Mouse (Mus musculus) cortical plate, adult 2 months (tissue): ENCODE data around the gene Lclat1. TPM values are rescaled to one million over a fixed set of nuclear protein-coding genes. Genes with fewer than 3 reads are reported as not detected.
"Not testable (repeated sequence)": the region's sequence is repeated elsewhere in the genome, so short reads cannot be mapped to it uniquely, and the experiment has no call there.

ENCODE experiments used
- H3K27ac ChIP-seq: fragments of 200-500 bp; 2 replicates; pipeline ENCODE4 v1.5.1; 2012; ENCODE audit warnings: low read length, control low read depth, inconsistent platforms; ENCODE audit not compliant: insufficient read depth
- H3K4me1 ChIP-seq: fragments of 200-500 bp; 2 replicates; pipeline ENCODE4 v1.6.1; 2011; ENCODE audit warnings: low read length; ENCODE audit not compliant: control insufficient read depth, insufficient read depth
- H3K4me3 ChIP-seq: fragments of 200-500 bp; 2 replicates; pipeline ENCODE4 v1.5.1; 2011; ENCODE audit warnings: mild to moderate bottlenecking, low read length, control low read depth; ENCODE audit not compliant: insufficient read depth
- CTCF ChIP-seq: fragments of 200-500 bp; IDR thresholded peaks from 2 replicates; pipeline ENCODE4 v1.5.1; 2011; ENCODE audit warnings: mild to moderate bottlenecking, control low read depth, low read length; ENCODE audit not compliant: insufficient read depth; ENCODE audit errors: extremely low read depth
- POLR2A ChIP-seq: fragments of 200-500 bp; IDR thresholded peaks from 2 replicates; pipeline ENCODE4 v1.6.1; 2011; ENCODE audit warnings: mild to moderate bottlenecking, low read length, control low read depth; ENCODE audit not compliant: insufficient read depth; ENCODE audit errors: extremely low read depth
- polyA plus RNA-seq: library from polyadenylated mRNA; depleted of rRNA; stranded (reverse); fragments of >200 nt; gene quantifications from 2 replicates; pipeline ENCODE4 v1.2.3, GENCODE M21; 2012

The Lclat1 gene
- polyA plus RNA-seq, 1 experiment: 21.1 TPM

- no peak overlapping the region for H3K4me3 ChIP-seq
- H3K27ac ChIP-seq: no peak overlapping the region
- H3K4me1 ChIP-seq: peaks cover 2% of the 10 kb centered on the region; the same call in 1 of the 2 replicates
- no peak for TF ChIP-seq CTCF
- no peak for TF ChIP-seq POLR2A
These were observed 19.1 kb downstream of the Lclat1 start for GRCm38 (mm10) chr17:73126903-73127302.

- TF ChIP-seq CTCF (no peak), POLR2A (no peak)
- H3K4me3 ChIP-seq: no peak overlapping the region
- H3K4me1 ChIP-seq: no peaks in the 10 kb centered on the region
- H3K27ac ChIP-seq: no peak overlapping the region
These were observed 29.0 kb downstream of the Lclat1 start for GRCm38 (mm10) chr17:73136562-73137484.

- H3K4me3 ChIP-seq: no peak overlapping the region
- TF ChIP-seq CTCF (no peak), POLR2A (no peak)
These were observed 30.4 kb downstream of the Lclat1 start for GRCm38 (mm10) chr17:73138217-73138616.

GRCm38 (mm10) chr17:73142029-73142428 lies 34.2 kb downstream of the Lclat1 start:
- H3K27ac ChIP-seq: no peak overlapping the region
- no peak for TF ChIP-seq CTCF
- TF ChIP-seq POLR2A: no peak
- no peak overlapping the region for H3K4me3 ChIP-seq
- no peaks in the 10 kb centered on the region for H3K4me1 ChIP-seq

More at GRCm38 (mm10) chr17:73138217-73138616, 30.4 kb downstream of the Lclat1 start:
- Histone ChIP-seq H3K4me1 (no peaks in the 10 kb centered on the region), H3K27ac (no peak overlapping the region)

GRCm38 (mm10) chr17:73142445-73142844 lies 34.7 kb downstream of the Lclat1 start:
- Histone ChIP-seq H3K4me1 (no peaks in the 10 kb centered on the region), H3K4me3 (no peak overlapping the region), H3K27ac (no peak overlapping the region)
- TF ChIP-seq POLR2A: no peak
- no peak for TF ChIP-seq CTCF

GRCm38 (mm10) chr17:73145426-73145825 lies 37.6 kb downstream of the Lclat1 start:
- no peak overlapping the region for H3K27ac ChIP-seq
- TF ChIP-seq CTCF (no peak), POLR2A (no peak)
- H3K4me3 ChIP-seq: no peak overlapping the region
- no peaks in the 10 kb centered on the region for H3K4me1 ChIP-seq

GRCm38 (mm10) chr17:73148607-73149006 lies 40.8 kb downstream of the Lclat1 start:
- H3K4me3 ChIP-seq: no peak overlapping the region
- H3K4me1 ChIP-seq: no peaks in the 10 kb centered on the region
- H3K27ac ChIP-seq: no peak overlapping the region
- TF ChIP-seq CTCF (no peak), POLR2A (no peak)

GRCm38 (mm10) chr17:73152790-73153525 lies 45.2 kb downstream of the Lclat1 start:
- H3K4me3 ChIP-seq, H3K27ac ChIP-seq, H3K4me1 ChIP-seq: not testable (repeated sequence)

- H3K4me1 ChIP-seq: no peaks in the 10 kb centered on the region
- TF ChIP-seq POLR2A (no peak), CTCF (no peak)
- no peak overlapping the region for H3K4me3 ChIP-seq
- no peak overlapping the region for H3K27ac ChIP-seq
These were observed 45.9 kb downstream of the Lclat1 start for GRCm38 (mm10) chr17:73153672-73154071.

- Histone ChIP-seq H3K27ac (no peak overlapping the region), H3K4me3 (no peak overlapping the region), H3K4me1 (peaks cover 2% of the 10 kb centered on the region; the same call in 1 of the 2 replicates)
- TF ChIP-seq CTCF: no peak
- TF ChIP-seq POLR2A: no peak
These were observed 48.8 kb downstream of the Lclat1 start for GRCm38 (mm10) chr17:73156606-73157005.
